Mouse (Mus musculus) erythroblast, embryonic 14.5 days (primary cell): Measurements from ENCODE around the gene S100a3.

ENCODE experiments used
- GATA1 ChIP-seq: IDR thresholded peaks from 2 replicates; pipeline ENCODE4 v1.6.1; 2012; ENCODE audit warnings: low read length, inconsistent platforms, mixed read lengths
- TAL1 ChIP-seq: IDR thresholded peaks from 3 replicates; pipeline ENCODE4 v1.6.1; 2012; ENCODE audit warnings: low read length, inconsistent platforms, mixed read lengths

DNA sequence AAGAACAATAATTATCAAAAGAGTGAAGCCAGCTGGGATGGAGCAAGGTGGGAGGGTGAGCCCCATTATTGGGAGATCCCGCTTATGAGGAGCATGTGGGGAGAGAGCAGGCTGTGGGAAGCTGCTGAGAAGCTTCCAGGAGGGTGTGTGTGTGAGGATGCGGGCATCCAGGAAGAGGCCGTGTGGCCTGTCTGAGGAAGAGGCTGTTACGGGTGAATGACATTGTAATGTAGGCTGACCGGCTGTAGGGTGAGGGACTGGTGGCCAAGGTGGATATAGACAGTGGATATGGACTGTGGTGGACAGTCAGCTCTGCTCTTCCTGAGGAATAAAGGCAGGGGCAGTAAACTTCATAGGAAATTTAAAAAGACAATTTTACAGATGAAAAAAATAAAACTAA lies 65.1 kb downstream of the S100a3 start:
- TF ChIP-seq GATA1 (no peak), TAL1 (no peak)
